Mouse (Mus musculus): ENCODE data around the gene Pithd1. TPM values are rescaled to one million over a fixed set of nuclear protein-coding genes. Genes with fewer than 3 reads are reported as not detected.
"Not testable (repeated sequence)": the region's sequence is repeated elsewhere in the genome, so short reads cannot be mapped to it uniquely, and the experiment has no call there.

Pithd1 gene
- polyA plus RNA-seq, 1 experiment from 2014 or later = 60.6 TPM

DNA sequence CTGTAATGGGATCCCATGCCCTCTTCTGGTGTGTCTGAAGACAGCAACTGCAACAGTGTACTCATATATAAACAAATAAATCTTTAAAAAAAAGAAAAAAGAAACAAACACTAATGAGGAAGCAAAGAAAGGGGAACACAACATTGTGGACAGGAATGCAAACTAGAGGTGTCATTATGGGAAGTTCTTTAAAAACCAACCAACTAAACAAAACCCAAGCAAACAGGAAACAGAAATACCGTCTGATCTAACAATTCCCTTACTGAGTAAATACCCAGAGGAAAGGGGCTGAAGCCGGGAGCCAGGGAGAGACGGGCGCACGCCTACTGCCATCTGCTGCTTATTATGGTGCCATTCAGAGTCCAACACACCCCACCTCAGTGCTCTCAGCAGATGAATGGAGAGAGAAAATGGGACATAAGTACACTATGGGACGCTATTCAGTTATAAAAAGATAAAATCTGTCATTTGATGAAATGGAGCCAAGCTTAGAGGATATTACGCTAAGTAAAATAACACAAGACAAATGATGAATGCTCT is 5.5 kb downstream of the Pithd1 start:
- Histone ChIP-seq H3K27ac (ENCODE audit: low read depth, low read length) (no peak overlapping the region), H3K4me1 (ENCODE audit: control insufficient read depth, insufficient read depth, low read length) (peaks cover 4% of the 10 kb centered on the region; the same call in 1 of the 2 replicates), H3K9me3 (ENCODE audit: control insufficient read depth, low read length) (no peaks in the 10 kb centered on the region), H3K4me2 (ENCODE audit: low read depth) (no peak overlapping the region), H3K36me3 (ENCODE audit: control insufficient read depth, insufficient read depth, low read length) (no peaks in the 10 kb centered on the region; the same call in 1 of the 2 replicates), H3K27me3 (ENCODE audit: control insufficient read depth, insufficient read depth, low read length) (no peaks in the 10 kb centered on the region), H3K4me3 (ENCODE audit: low read depth, low read length) (no peak overlapping the region), H3K9ac (ENCODE audit: low read length) (no peak overlapping the region)
- 84% methylated on average over 7 of the region's 7 CpGs for WGBS
- ATAC-seq (ENCODE audit: insufficient read depth, low FRiP score, low TSS enrichment) = no peak
- DNase-seq (ENCODE audit: low spot score) = no peak

DNA sequence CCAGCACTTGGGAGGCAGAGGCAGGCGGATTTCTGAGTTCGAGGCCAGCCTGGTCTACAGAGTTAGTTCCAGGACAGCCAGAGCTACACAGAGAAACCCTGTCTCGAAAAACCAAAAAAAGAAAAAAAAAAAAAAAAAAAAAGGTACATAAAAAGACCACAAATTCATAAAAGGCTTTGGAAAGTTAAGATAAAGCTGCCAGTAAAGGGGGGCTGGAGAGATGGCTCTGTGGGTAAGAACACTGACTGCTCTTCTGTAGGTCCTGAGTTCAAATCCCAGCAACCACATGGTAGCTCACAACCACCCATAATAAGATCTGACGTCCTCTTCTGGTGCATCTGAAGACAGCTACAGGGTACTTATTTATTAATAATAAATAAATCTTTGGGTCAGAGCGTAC is 6.8 kb downstream of the Pithd1 start:
- H3K27ac ChIP-seq (ENCODE audit: low read depth, low read length); H3K4me3 ChIP-seq (ENCODE audit: low read depth, low read length); H3K9ac ChIP-seq (ENCODE audit: low read length); H3K36me3 ChIP-seq (ENCODE audit: control insufficient read depth, insufficient read depth, low read length); DNase-seq (ENCODE audit: low spot score); ATAC-seq (ENCODE audit: insufficient read depth, low FRiP score, low TSS enrichment); H3K4me1 ChIP-seq (ENCODE audit: control insufficient read depth, insufficient read depth, low read length); H3K4me2 ChIP-seq (ENCODE audit: low read depth); H3K9me3 ChIP-seq (ENCODE audit: control insufficient read depth, low read length); H3K27me3 ChIP-seq (ENCODE audit: control insufficient read depth, insufficient read depth, low read length): not testable (repeated sequence)
- 91% methylated on average over 5 of the region's 5 CpGs for WGBS

GRCm38 (mm10) chr4:135976146-135976545 is 10.9 kb downstream of the Pithd1 start:
- H3K27me3 ChIP-seq (ENCODE audit: control insufficient read depth, insufficient read depth, low read length) = no peaks in the 10 kb centered on the region
- no peak overlapping the region for H3K4me2 ChIP-seq (ENCODE audit: low read depth)
- ATAC-seq (ENCODE audit: insufficient read depth, low FRiP score, low TSS enrichment) (no peak), DNase-seq (ENCODE audit: low spot score) (no peak)
- H3K36me3 ChIP-seq (ENCODE audit: control insufficient read depth, insufficient read depth, low read length) = 0 out of 2 replicates have a peak, but pooled peaks cover 4% of the 10 kb centered on the region
- H3K4me3 ChIP-seq (ENCODE audit: low read depth, low read length) = no peak overlapping the region
- 90% methylated on average over 12 of the region's 12 CpGs for WGBS
- no peak overlapping the region for H3K9ac ChIP-seq (ENCODE audit: low read length)
- H3K4me1 ChIP-seq (ENCODE audit: control insufficient read depth, insufficient read depth, low read length) = peaks cover 6% of the 10 kb centered on the region
- no peak overlapping the region for H3K27ac ChIP-seq (ENCODE audit: low read depth, low read length)
- H3K9me3 ChIP-seq (ENCODE audit: control insufficient read depth, low read length) = no peaks in the 10 kb centered on the region

- H3K27ac ChIP-seq (ENCODE audit: low read depth, low read length) = no peak overlapping the region
Observed at GRCm38 (mm10) chr4:135972911-135973811, 13.9 kb downstream of the Pithd1 start.

GRCm38 (mm10) chr4:135972556-135972906 is 14.5 kb downstream of the Pithd1 start, which contains the start of gene Lypla2:
Lypla2 (minus strand) TSS chr4:135972626.
- Histone ChIP-seq H3K4me1 (ENCODE audit: control insufficient read depth, insufficient read depth, low read length) (peaks cover 8% of the 10 kb centered on the region), H3K36me3 (ENCODE audit: control insufficient read depth, insufficient read depth, low read length) (peaks cover 26% of the 10 kb centered on the region), H3K9ac (ENCODE audit: low read length) (peak within 1 kb of the TSS; percentile 89), H3K27ac (ENCODE audit: low read depth, low read length) (peak within 1 kb of the TSS; percentile 49; the same call in 1 of the 2 replicates), H3K4me2 (ENCODE audit: low read depth) (peak within 1 kb of the TSS; percentile 96), H3K4me3 (ENCODE audit: low read depth, low read length) (peak within 1 kb of the TSS; percentile 96), H3K9me3 (ENCODE audit: control insufficient read depth, low read length) (no peaks in the 10 kb centered on the region), H3K27me3 (ENCODE audit: control insufficient read depth, insufficient read depth, low read length) (no peaks in the 10 kb centered on the region)
- ATAC-seq (ENCODE audit: insufficient read depth, low FRiP score, low TSS enrichment) = peak; percentile 78
- 1% methylated on average over 19 of the region's 19 CpGs for WGBS
- peak; percentile 83 for DNase-seq (ENCODE audit: low spot score)

More at GRCm38 (mm10) chr4:135972911-135973811, 13.9 kb downstream of the Pithd1 start:
- 74% methylated on average over 13 of the region's 13 CpGs for WGBS
- peak overlapping the region; percentile 96 for H3K4me3 ChIP-seq (ENCODE audit: low read depth, low read length)
- H3K9ac ChIP-seq (ENCODE audit: low read length) = peak overlapping the region; percentile 89
- ATAC-seq (ENCODE audit: insufficient read depth, low FRiP score, low TSS enrichment) (no peak), DNase-seq (ENCODE audit: low spot score) (no peak)
- peaks cover 23% of the 10 kb centered on the region for H3K36me3 ChIP-seq (ENCODE audit: control insufficient read depth, insufficient read depth, low read length)
- no peaks in the 10 kb centered on the region for H3K9me3 ChIP-seq (ENCODE audit: control insufficient read depth, low read length)
- H3K27me3 ChIP-seq (ENCODE audit: control insufficient read depth, insufficient read depth, low read length) = no peaks in the 10 kb centered on the region
- H3K4me1 ChIP-seq (ENCODE audit: control insufficient read depth, insufficient read depth, low read length) = peaks cover 8% of the 10 kb centered on the region
- H3K4me2 ChIP-seq (ENCODE audit: low read depth) = peak overlapping the region; percentile 96

DNA sequence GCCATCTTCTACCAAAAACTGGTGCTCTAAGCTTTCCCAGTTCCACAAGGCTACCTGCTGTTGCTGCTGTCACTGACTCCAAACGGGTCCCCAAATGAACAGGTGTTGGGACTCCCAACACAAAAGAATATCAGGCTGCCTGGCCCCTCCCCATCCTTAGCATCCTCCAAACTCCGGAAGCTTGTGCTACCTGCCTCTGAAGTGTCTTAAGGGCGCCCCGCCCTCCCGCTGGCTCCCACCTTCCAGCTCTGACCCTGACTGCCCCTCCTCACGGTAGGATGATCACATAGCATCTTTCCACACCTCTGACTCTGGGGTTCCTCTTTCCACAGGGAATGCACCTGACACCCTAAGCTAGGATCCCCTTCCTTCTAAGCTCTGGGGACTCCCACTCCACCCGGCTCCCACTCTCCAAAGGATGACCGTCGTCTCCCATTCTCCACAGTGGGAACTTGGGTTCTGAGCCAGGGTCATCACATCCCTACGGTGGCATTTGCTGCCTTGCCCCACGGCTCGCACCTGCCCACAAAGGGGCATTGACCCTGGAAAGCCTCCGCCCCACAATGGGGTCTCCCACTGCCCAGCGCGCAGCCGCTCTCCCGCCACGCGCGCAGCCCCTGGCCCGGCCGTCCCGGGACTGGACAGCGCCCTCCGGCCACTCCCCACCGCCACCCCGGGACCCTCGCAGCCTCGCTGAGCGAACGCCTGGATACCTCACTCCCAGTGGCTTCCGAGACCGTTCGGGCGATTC is 15.1 kb downstream of the Pithd1 start:
- WGBS = 1% methylated on average over 35 of the region's 35 CpGs
- no peak for DNase-seq (ENCODE audit: low spot score)
- Histone ChIP-seq H3K27me3 (ENCODE audit: control insufficient read depth, insufficient read depth, low read length) (no peaks in the 10 kb centered on the region), H3K4me2 (ENCODE audit: low read depth) (peak overlapping the region; percentile 96), H3K4me3 (ENCODE audit: low read depth, low read length) (peak overlapping the region; percentile 96), H3K36me3 (ENCODE audit: control insufficient read depth, insufficient read depth, low read length) (peaks cover 31% of the 10 kb centered on the region), H3K27ac (ENCODE audit: low read depth, low read length) (peak overlapping the region; percentile 49; the same call in 1 of the 2 replicates), H3K4me1 (ENCODE audit: control insufficient read depth, insufficient read depth, low read length) (peaks cover 8% of the 10 kb centered on the region), H3K9me3 (ENCODE audit: control insufficient read depth, low read length) (no peaks in the 10 kb centered on the region), H3K9ac (ENCODE audit: low read length) (peak overlapping the region; percentile 89)
- peak; percentile 50 for ATAC-seq (ENCODE audit: insufficient read depth, low FRiP score, low TSS enrichment)

DNA sequence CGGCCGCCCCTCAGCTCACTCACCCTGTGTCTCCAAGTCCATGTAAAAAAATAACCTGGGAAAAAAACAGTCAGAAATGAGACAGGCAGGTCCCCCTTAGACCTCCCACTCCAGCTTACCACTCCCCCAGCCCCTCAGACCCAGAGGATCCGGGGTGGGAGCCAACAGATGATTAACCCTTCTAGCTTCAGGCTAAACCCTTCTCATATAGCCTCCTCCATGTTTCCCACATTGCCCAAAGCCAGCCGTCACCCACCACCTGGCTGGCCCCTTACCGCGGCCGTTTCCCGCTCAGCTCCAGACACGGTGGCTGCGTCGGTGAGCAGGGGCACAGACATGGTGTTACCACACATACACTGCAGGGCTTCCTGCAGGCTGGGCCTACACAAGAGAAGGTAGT is 16.5 kb downstream of the Pithd1 start:
- H3K27me3 ChIP-seq (ENCODE audit: control insufficient read depth, insufficient read depth, low read length) = no peaks in the 10 kb centered on the region
- WGBS = 91% methylated on average over 11 of the region's 11 CpGs
- H3K9ac ChIP-seq (ENCODE audit: low read length) = no peak overlapping the region
- DNase-seq (ENCODE audit: low spot score) (no peak), ATAC-seq (ENCODE audit: insufficient read depth, low FRiP score, low TSS enrichment) (no peak)
- no peak overlapping the region; the same call in 1 of the 2 replicates for H3K4me2 ChIP-seq (ENCODE audit: low read depth)
- no peaks in the 10 kb centered on the region for H3K9me3 ChIP-seq (ENCODE audit: control insufficient read depth, low read length)
- H3K4me3 ChIP-seq (ENCODE audit: low read depth, low read length) = no peak overlapping the region
- H3K36me3 ChIP-seq (ENCODE audit: control insufficient read depth, insufficient read depth, low read length) = peaks cover 31% of the 10 kb centered on the region
- H3K27ac ChIP-seq (ENCODE audit: low read depth, low read length) = no peak overlapping the region
- peaks cover 8% of the 10 kb centered on the region for H3K4me1 ChIP-seq (ENCODE audit: control insufficient read depth, insufficient read depth, low read length)

DNA sequence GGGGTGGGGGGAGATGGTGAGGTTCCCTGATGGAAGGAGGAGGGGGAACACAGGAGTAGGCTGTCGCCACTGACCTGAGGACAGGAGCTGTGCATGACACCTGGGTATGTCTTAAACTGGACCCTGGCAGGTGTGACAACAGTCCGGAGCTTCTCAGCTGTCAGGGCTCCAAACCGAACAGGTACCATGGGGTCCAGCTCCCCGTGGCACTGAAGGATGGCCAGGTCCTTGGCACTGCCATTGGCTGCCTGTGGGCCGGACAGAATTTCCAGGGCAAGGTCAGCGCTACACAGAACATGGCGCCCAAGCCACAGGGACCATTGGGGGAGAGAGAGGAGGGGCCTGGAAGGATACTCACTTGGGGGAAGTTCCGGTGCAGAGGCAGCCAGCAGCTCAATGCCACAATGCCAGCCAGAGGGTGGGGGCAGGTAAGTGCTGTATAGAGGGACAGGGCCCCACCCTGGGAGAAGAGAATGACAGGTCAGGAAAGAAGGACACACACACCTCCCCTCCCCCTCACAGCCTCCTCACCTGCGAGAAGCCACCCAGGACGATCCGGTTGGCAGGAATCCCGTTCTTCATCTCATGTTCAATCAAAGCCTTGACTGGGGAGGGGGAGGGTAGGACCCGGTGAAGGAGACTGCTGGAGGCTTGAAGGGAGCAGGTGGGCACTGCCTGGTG is 17.9 kb downstream of the Pithd1 start:
- Histone ChIP-seq H3K4me2 (ENCODE audit: low read depth) (no peak overlapping the region), H3K9me3 (ENCODE audit: control insufficient read depth, low read length) (no peaks in the 10 kb centered on the region), H3K4me1 (ENCODE audit: control insufficient read depth, insufficient read depth, low read length) (peaks cover 13% of the 10 kb centered on the region), H3K9ac (ENCODE audit: low read length) (no peak overlapping the region), H3K36me3 (ENCODE audit: control insufficient read depth, insufficient read depth, low read length) (peaks cover 31% of the 10 kb centered on the region), H3K27me3 (ENCODE audit: control insufficient read depth, insufficient read depth, low read length) (no peaks in the 10 kb centered on the region), H3K4me3 (ENCODE audit: low read depth, low read length) (no peak overlapping the region), H3K27ac (ENCODE audit: low read depth, low read length) (no peak overlapping the region)
- 89% methylated on average over 13 of the region's 13 CpGs for WGBS
- no peak for ATAC-seq (ENCODE audit: insufficient read depth, low FRiP score, low TSS enrichment)
- DNase-seq (ENCODE audit: low spot score) = no peak

All from neural tube, embryonic 11.5 days (tissue).